Mouse (Mus musculus) hindbrain, embryonic 15.5 days (tissue): ENCODE measurements around the gene Arhgap15. TPM values are rescaled to one million over a fixed set of nuclear protein-coding genes. Genes with fewer than 3 reads are reported as not detected.
"Not testable (repeated sequence)": the region's sequence is repeated elsewhere in the genome, so short reads cannot be mapped to it uniquely, and the experiment has no call there.

ENCODE experiments used
- ATAC-seq: fragments of 200-750 bp; cut with Nextera tagmentation; 2 replicates; pipeline ENCODE4 v1.8.0; 2017; ENCODE audit warnings: low read depth, moderate number of reproducible peaks, moderate TSS enrichment; ENCODE audit not compliant: low FRiP score
- H3K27ac ChIP-seq: fragments of 300-500 bp; sonication (generic); replicated peaks from 2 replicates; pipeline ENCODE4 v1.5.1; 2015; ENCODE audit warnings: mild to moderate bottlenecking, inconsistent platforms
- H3K27me3 ChIP-seq: fragments of 300-500 bp; sonication (generic); 2 replicates; pipeline ENCODE4 v1.6.1; 2015; ENCODE audit warnings: control low read depth, inconsistent platforms
- H3K36me3 ChIP-seq: fragments of 300-500 bp; sonication (generic); 2 replicates; pipeline ENCODE4 v1.6.1; 2015; ENCODE audit warnings: control low read depth, inconsistent platforms
- H3K4me1 ChIP-seq: fragments of 300-500 bp; sonication (generic); replicated peaks from 2 replicates; pipeline ENCODE4 v1.6.1; 2015; ENCODE audit warnings: control low read depth, inconsistent platforms
- H3K4me2 ChIP-seq: fragments of 300-500 bp; sonication (generic); 2 replicates; pipeline ENCODE4 v1.6.1; 2015; ENCODE audit warnings: moderate library complexity, mild to moderate bottlenecking, inconsistent platforms
- H3K4me3 ChIP-seq: fragments of 300-500 bp; sonication (generic); 2 replicates; pipeline ENCODE4 v1.5.1; 2015; ENCODE audit warnings: mild to moderate bottlenecking, inconsistent platforms
- H3K9ac ChIP-seq: fragments of 300-500 bp; sonication (generic); 2 replicates; pipeline ENCODE4 v1.6.1; 2015; ENCODE audit warnings: inconsistent platforms
- H3K9me3 ChIP-seq: fragments of 300-500 bp; sonication (generic); 2 replicates; pipeline ENCODE4 v1.6.1; 2016; ENCODE audit warnings: control low read depth, inconsistent platforms
- WGBS: fragments of 180-500 bp; shearing (Covaris S2); methylation state at CpG from one replicate; pipeline ENCODE4 v1.1.7; 2015; 5-methylcytosine and 5-hydroxymethylcytosine counted together
- polyA plus RNA-seq: library from polyadenylated mRNA; unstranded; fragments of >200 nt; fragmentation: Nextera tagmentation; extraction: Ambion mirVana; gene quantifications from 2 replicates; pipeline ENCODE4 v1.2.1, GENCODE M21; 2015

The Arhgap15 gene
- 2.3 and 3.3 TPM in 2 replicates for polyA plus RNA-seq

- ATAC-seq = no peak
- WGBS = 87% methylated on average over 5 of the region's 5 CpGs
- Histone ChIP-seq H3K36me3 (no peaks in the 10 kb centered on the region), H3K27me3 (no peaks in the 10 kb centered on the region), H3K9ac (no peak within 1 kb of the TSS), H3K4me1 (no peaks in the 10 kb centered on the region), H3K27ac (no peak within 1 kb of the TSS), H3K4me3 (no peak within 1 kb of the TSS), H3K4me2 (no peak within 1 kb of the TSS), H3K9me3 (no peaks in the 10 kb centered on the region)
Observed at GRCm38 (mm10) chr2:43748287-43748983, at the start of gene Arhgap15. Gene Arhgap15, plus strand, starts transcription at chr2:43748824.

- H3K4me1 ChIP-seq = no peaks in the 10 kb centered on the region
Observed at GRCm38 (mm10) chr2:43712611-43713138, 35.9 kb upstream of the Arhgap15 start.

GRCm38 (mm10) chr2:43722446-43723103 is 26.0 kb upstream of the Arhgap15 start:
- Histone ChIP-seq H3K9me3 (no peaks in the 10 kb centered on the region), H3K4me3 (peak overlapping the region; percentile 18), H3K36me3 (no peaks in the 10 kb centered on the region), H3K4me1 (peaks cover 5% of the 10 kb centered on the region; the same call in 1 of the 2 replicates), H3K27ac (no peak overlapping the region), H3K9ac (peak overlapping the region; percentile 42), H3K4me2 (peak overlapping the region; percentile 54), H3K27me3 (no peaks in the 10 kb centered on the region)
- ATAC-seq = peak; percentile 90
- 18% methylated on average over 14 of the region's 14 CpGs for WGBS

More at GRCm38 (mm10) chr2:43712611-43713138, 35.9 kb upstream of the Arhgap15 start:
- no peaks in the 10 kb centered on the region for H3K36me3 ChIP-seq
- no peak overlapping the region for H3K27ac ChIP-seq
- no peaks in the 10 kb centered on the region for H3K27me3 ChIP-seq
- no peak for ATAC-seq
- no peak overlapping the region for H3K9ac ChIP-seq
- H3K9me3 ChIP-seq = no peaks in the 10 kb centered on the region
- 93% methylated on average over 2 of the region's 2 CpGs for WGBS
- no peak overlapping the region for H3K4me2 ChIP-seq
- no peak overlapping the region for H3K4me3 ChIP-seq

- Histone ChIP-seq H3K36me3 (no peaks in the 10 kb centered on the region), H3K4me1 (peaks cover 5% of the 10 kb centered on the region; the same call in 1 of the 2 replicates), H3K4me2 (peak overlapping the region; percentile 54), H3K27me3 (no peaks in the 10 kb centered on the region), H3K27ac (no peak overlapping the region), H3K9me3 (no peaks in the 10 kb centered on the region), H3K9ac (peak overlapping the region; percentile 42), H3K4me3 (peak overlapping the region; percentile 18)
- ATAC-seq = peak; percentile 81
- 60% methylated on average over 7 of the region's 7 CpGs for WGBS
Observed at GRCm38 (mm10) chr2:43723104-43723541, 25.5 kb upstream of the Arhgap15 start.

GRCm38 (mm10) chr2:43727181-43727580 is 21.4 kb upstream of the Arhgap15 start:
- no peak for ATAC-seq
- Histone ChIP-seq H3K9me3 (no peaks in the 10 kb centered on the region), H3K4me2 (no peak overlapping the region), H3K27ac (no peak overlapping the region), H3K27me3 (no peaks in the 10 kb centered on the region), H3K36me3 (no peaks in the 10 kb centered on the region), H3K4me1 (peaks cover 5% of the 10 kb centered on the region; the same call in 1 of the 2 replicates), H3K4me3 (no peak overlapping the region), H3K9ac (no peak overlapping the region)
- 77% methylated on average over 5 of the region's 5 CpGs for WGBS

GRCm38 (mm10) chr2:43727693-43728092 is 20.9 kb upstream of the Arhgap15 start:
- WGBS = 88% methylated on average over 8 of the region's 8 CpGs
- no peak for ATAC-seq
- no peak overlapping the region for H3K4me3 ChIP-seq
- no peaks in the 10 kb centered on the region for H3K36me3 ChIP-seq
- no peak overlapping the region for H3K9ac ChIP-seq
- H3K27ac ChIP-seq = no peak overlapping the region
- H3K4me2 ChIP-seq = no peak overlapping the region
- no peaks in the 10 kb centered on the region for H3K9me3 ChIP-seq
- peaks cover 5% of the 10 kb centered on the region; the same call in 1 of the 2 replicates for H3K4me1 ChIP-seq
- no peaks in the 10 kb centered on the region for H3K27me3 ChIP-seq

GRCm38 (mm10) chr2:43728831-43729230 is 19.8 kb upstream of the Arhgap15 start:
- Histone ChIP-seq H3K4me1 (no peaks in the 10 kb centered on the region), H3K27me3 (no peaks in the 10 kb centered on the region), H3K27ac (no peak overlapping the region), H3K9ac (no peak overlapping the region), H3K36me3 (no peaks in the 10 kb centered on the region), H3K4me3 (no peak overlapping the region), H3K4me2 (no peak overlapping the region), H3K9me3 (no peaks in the 10 kb centered on the region)
- ATAC-seq = no peak
- WGBS = 96% methylated on average over 3 of the region's 3 CpGs

- Histone ChIP-seq H3K9me3 (no peaks in the 10 kb centered on the region), H3K27ac (no peak overlapping the region), H3K4me1 (no peaks in the 10 kb centered on the region), H3K9ac (no peak overlapping the region), H3K27me3 (no peaks in the 10 kb centered on the region), H3K4me2 (no peak overlapping the region), H3K36me3 (no peaks in the 10 kb centered on the region), H3K4me3 (no peak overlapping the region)
- 50% methylated on average over 3 of the region's 3 CpGs for WGBS
- ATAC-seq = no peak
Observed at GRCm38 (mm10) chr2:43732396-43732795, 16.2 kb upstream of the Arhgap15 start.

- not testable (repeated sequence) for ATAC-seq, H3K9me3 ChIP-seq, H3K9ac ChIP-seq, H3K27me3 ChIP-seq, H3K27ac ChIP-seq, H3K4me2 ChIP-seq, H3K4me3 ChIP-seq, H3K4me1 ChIP-seq, H3K36me3 ChIP-seq
- 91% methylated on average over 4 of the region's 4 CpGs for WGBS
Observed at GRCm38 (mm10) chr2:43735071-43735470, 13.6 kb upstream of the Arhgap15 start.

- H3K4me2 ChIP-seq = no peak overlapping the region
- H3K9ac ChIP-seq = no peak overlapping the region
- H3K4me1 ChIP-seq = no peaks in the 10 kb centered on the region
- H3K9me3 ChIP-seq = no peaks in the 10 kb centered on the region
- H3K27me3 ChIP-seq = no peaks in the 10 kb centered on the region
- 94% methylated on average over 7 of the region's 7 CpGs for WGBS
- no peak overlapping the region for H3K27ac ChIP-seq
- no peak for ATAC-seq
- H3K4me3 ChIP-seq = no peak overlapping the region
- no peaks in the 10 kb centered on the region for H3K36me3 ChIP-seq
Observed at GRCm38 (mm10) chr2:43737546-43737945, 11.1 kb upstream of the Arhgap15 start.

- H3K4me3 ChIP-seq = no peak overlapping the region
- WGBS = 91% methylated on average over 10 of the region's 10 CpGs
- ATAC-seq = no peak
- H3K9ac ChIP-seq = no peak overlapping the region
- no peaks in the 10 kb centered on the region for H3K27me3 ChIP-seq
- H3K9me3 ChIP-seq = no peaks in the 10 kb centered on the region
- H3K27ac ChIP-seq = no peak overlapping the region
- H3K4me2 ChIP-seq = no peak overlapping the region
- no peaks in the 10 kb centered on the region for H3K36me3 ChIP-seq
- no peaks in the 10 kb centered on the region for H3K4me1 ChIP-seq
Observed at GRCm38 (mm10) chr2:43738562-43739112, 10.0 kb upstream of the Arhgap15 start.
